Mouse (Mus musculus) layer of hippocampus, postnatal 36 days (tissue): ENCODE data around the gene Bmpr2. TPM values are rescaled to one million over a fixed set of nuclear protein-coding genes. Genes with fewer than 3 reads are reported as not detected.

Source experiments
- total RNA-seq, 2 experiments: library from RNA; stranded (reverse); gene quantifications; 2 replicates each; pipeline ENCODE4 v1.2.3; 2021

Gene Bmpr2
- total RNA-seq, 2 experiments from 2014 or later, result 91.8 to 93.4 TPM

Other genes starting within 250 kb of the Bmpr2 start
- 10 to 100 TPM; 10.8 to 11.0 TPM for gene Gm973, start 247.1 kb upstream of the Bmpr2 start, total RNA-seq
- 100 to 1,000 TPM; 120 to 126 TPM for gene Sumo1, start 92.6 kb upstream of the Bmpr2 start, total RNA-seq
- 10 to 100 TPM; 52.7 to 58.8 TPM for gene Nop58, start 78.4 kb upstream of the Bmpr2 start, total RNA-seq
- 10 to 100 TPM; 57.4 to 58.5 TPM for gene Fam117b, start 149.6 kb downstream of the Bmpr2 start, total RNA-seq